Mouse (Mus musculus) G1E (cell line): ENCODE data around the gene Cdkl3. TPM values are rescaled to one million over a fixed set of nuclear protein-coding genes. Genes with fewer than 3 reads are reported as not detected.
"Not testable (repeated sequence)": the region's sequence is repeated elsewhere in the genome, so short reads cannot be mapped to it uniquely, and the experiment has no call there.

Source experiments
- ATAC-seq: 2 replicates; pipeline ENCODE4 v1.8.0; 2016; ENCODE audit warnings: mild to moderate bottlenecking; ENCODE audit not compliant: insufficient number of reproducible peaks, poor library complexity, low FRiP score, severe bottlenecking; ENCODE audit errors: extremely low read depth
- DNase-seq: peaks from one replicate; pipeline ENCODE4 v3.0.0; 2012; ENCODE audit warnings: low spot score
- H3K27me3 ChIP-seq: 2 replicates; pipeline ENCODE4 v1.6.1; 2012; ENCODE audit warnings: mild to moderate bottlenecking, low read length, inconsistent platforms; ENCODE audit not compliant: insufficient read depth
- H3K36me3 ChIP-seq: replicated peaks from 2 replicates; pipeline ENCODE3; 2012; ENCODE audit warnings: mild to moderate bottlenecking, inconsistent platforms
- H3K4me1 ChIP-seq: 2 replicates; pipeline ENCODE4 v1.6.1; 2012; ENCODE audit warnings: low read depth, low read length, inconsistent platforms, mixed read lengths; ENCODE audit not compliant: insufficient read depth
- H3K4me3 ChIP-seq: 2 replicates; pipeline ENCODE4 v1.5.1; 2012; ENCODE audit warnings: low read depth, mild to moderate bottlenecking, inconsistent platforms, low read length, moderate library complexity, mixed read lengths
- H3K9me3 ChIP-seq: replicated peaks from 2 replicates; pipeline ENCODE4 v1.6.1; 2012; ENCODE audit warnings: inconsistent platforms
- CTCF ChIP-seq: IDR thresholded peaks from 2 replicates; pipeline ENCODE4 v1.5.1; 2012; ENCODE audit warnings: low read depth, low read length, inconsistent platforms, mixed read lengths
- GATA1 ChIP-seq: IDR thresholded peaks from 2 replicates; pipeline ENCODE4 v1.6.1; 2012; ENCODE audit warnings: borderline replicate concordance, low read length, inconsistent platforms, mixed read lengths
- GATA2 ChIP-seq: IDR thresholded peaks from 2 replicates; pipeline ENCODE4 v1.6.1; 2012; ENCODE audit warnings: low read depth, low read length, inconsistent platforms, borderline replicate concordance
- POLR2AphosphoS5 ChIP-seq: IDR thresholded peaks from 2 replicates; pipeline ENCODE4 v1.6.1; 2012; ENCODE audit warnings: low read depth, low read length, inconsistent platforms; ENCODE audit not compliant: insufficient replicate concordance
- TAL1 ChIP-seq: conservative IDR thresholded peaks from 2 replicates; pipeline ENCODE4 v1.6.1; 2012; ENCODE audit warnings: low read depth, low read length, inconsistent platforms, mixed read lengths
- polyA plus RNA-seq: library from polyadenylated mRNA; stranded (reverse); fragments of >175 nt; gene quantifications from 2 replicates; pipeline ENCODE4 v1.2.3, GENCODE M21; 2012
- total RNA-seq, 2 experiments: library from RNA; stranded (forward) in 1 of 2; stranded (reverse) in 1 of 2; fragments of 200-1000 nt in 1 of 2; fragments of >200 nt in 1 of 2; fragmentation: Nextera tagmentation in 1 of 2; gene quantifications; 2 replicates each; pipeline ENCODE4 v1.2.3; 2014 to 2017

The Cdkl3 gene
- total and polyA plus RNA-seq, 3 experiments: 0.78 to 12.6 (median 2.5) TPM

- TF ChIP-seq GATA2 (no peak), TAL1 (no peak), CTCF (no peak), POLR2AphosphoS5 (no peak), GATA1 (no peak)
- Histone ChIP-seq H3K9me3 (no peaks in the 10 kb centered on the region), H3K4me1 (peaks cover 58% of the 10 kb centered on the region), H3K36me3 (peaks cover 50% of the 10 kb centered on the region), H3K4me3 (no peak overlapping the region), H3K27me3 (no peaks in the 10 kb centered on the region)
- DNase-seq (no peak), ATAC-seq (no peak)
These were observed 101.5 kb downstream of the Cdkl3 start for GRCm38 (mm10) chr11:52105503-52105902.

DNA sequence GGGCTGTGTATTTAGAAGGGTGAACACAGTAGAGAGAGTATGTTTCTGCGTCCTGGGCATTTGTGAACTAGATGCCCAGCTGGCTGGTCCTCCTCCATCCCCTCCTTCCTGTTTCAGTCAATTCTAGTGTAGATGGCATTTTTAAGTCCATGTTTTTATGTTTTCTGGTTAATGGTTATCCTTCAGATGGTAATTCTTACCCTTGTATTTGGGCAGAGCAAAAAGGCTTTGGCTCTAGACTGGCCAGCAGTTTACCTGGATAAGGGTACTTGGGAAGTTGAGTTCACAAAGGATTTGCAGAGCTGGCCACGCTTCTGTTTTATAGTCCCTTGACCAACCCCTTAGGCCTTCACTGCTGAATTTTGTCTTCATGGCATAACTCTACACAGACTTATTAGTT is 102.0 kb downstream of the Cdkl3 start:
- ATAC-seq (no peak), DNase-seq (no peak)
- Histone ChIP-seq H3K9me3 (no peaks in the 10 kb centered on the region), H3K4me1 (peaks cover 53% of the 10 kb centered on the region), H3K36me3 (peaks cover 47% of the 10 kb centered on the region), H3K27me3 (no peaks in the 10 kb centered on the region), H3K4me3 (no peak overlapping the region)
- no peak for TF ChIP-seq CTCF
- TF ChIP-seq GATA2: no peak
- no peak for TF ChIP-seq GATA1
- no peak for TF ChIP-seq TAL1
- TF ChIP-seq POLR2AphosphoS5: no peak

GRCm38 (mm10) chr11:52106438-52106837 is 102.4 kb downstream of the Cdkl3 start:
- H3K4me1 ChIP-seq: peaks cover 49% of the 10 kb centered on the region
- ATAC-seq (no peak), DNase-seq (no peak)
- TF ChIP-seq POLR2AphosphoS5 (no peak), TAL1 (no peak), GATA2 (no peak), CTCF (no peak), GATA1 (no peak)
- H3K9me3 ChIP-seq: no peaks in the 10 kb centered on the region
- H3K4me3 ChIP-seq: no peak overlapping the region
- H3K27me3 ChIP-seq: no peaks in the 10 kb centered on the region
- peaks cover 43% of the 10 kb centered on the region for H3K36me3 ChIP-seq

- H3K27me3 ChIP-seq: no peaks in the 10 kb centered on the region
- H3K36me3 ChIP-seq: peaks cover 50% of the 10 kb centered on the region
- H3K4me3 ChIP-seq: no peak overlapping the region
- DNase-seq (no peak), ATAC-seq (no peak)
- peaks cover 36% of the 10 kb centered on the region for H3K4me1 ChIP-seq
- TF ChIP-seq CTCF (no peak), TAL1 (no peak), GATA1 (no peak), GATA2 (no peak), POLR2AphosphoS5 (no peak)
- no peaks in the 10 kb centered on the region for H3K9me3 ChIP-seq
These were observed 104.8 kb downstream of the Cdkl3 start for GRCm38 (mm10) chr11:52108796-52109195.

GRCm38 (mm10) chr11:52109421-52109820 is 105.4 kb downstream of the Cdkl3 start:
- Histone ChIP-seq H3K4me1 (peaks cover 33% of the 10 kb centered on the region), H3K27me3 (no peaks in the 10 kb centered on the region), H3K36me3 (peaks cover 53% of the 10 kb centered on the region), H3K9me3 (no peaks in the 10 kb centered on the region), H3K4me3 (no peak overlapping the region)
- no peak for TF ChIP-seq GATA1
- TF ChIP-seq TAL1: no peak
- no peak for TF ChIP-seq POLR2AphosphoS5
- TF ChIP-seq GATA2: no peak
- no peak for DNase-seq
- ATAC-seq: no peak

DNA sequence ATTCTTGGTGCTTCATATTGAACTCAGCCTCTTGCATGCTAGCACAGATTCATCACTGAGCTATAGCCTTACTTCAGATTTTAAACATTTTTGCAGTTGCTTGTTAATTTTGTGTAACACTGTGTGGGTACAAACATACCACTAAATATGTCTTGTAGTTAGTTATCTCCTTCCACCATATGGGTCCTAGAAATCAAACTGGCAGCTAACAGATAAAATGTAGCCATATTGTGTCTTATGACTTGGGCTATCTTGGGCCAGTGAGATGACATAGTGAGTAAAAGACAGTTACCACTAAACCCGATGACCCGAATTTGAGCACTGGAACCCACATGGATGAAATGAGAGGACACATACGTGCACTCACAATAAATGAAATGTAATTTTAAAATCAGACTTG is 111.5 kb downstream of the Cdkl3 start:
- H3K4me3 ChIP-seq: no peak overlapping the region
- no peaks in the 10 kb centered on the region for H3K9me3 ChIP-seq
- H3K36me3 ChIP-seq: peaks cover 85% of the 10 kb centered on the region
- DNase-seq (no peak), ATAC-seq (no peak)
- H3K27me3 ChIP-seq: no peaks in the 10 kb centered on the region
- H3K4me1 ChIP-seq: peaks cover 25% of the 10 kb centered on the region
- 0 out of 2 replicates have a peak, but pooled peaks have one; percentile 15 for TF ChIP-seq TAL1
- TF ChIP-seq GATA1: no peak

- Histone ChIP-seq H3K4me1 (peaks cover 25% of the 10 kb centered on the region), H3K36me3 (peaks cover 86% of the 10 kb centered on the region)
- H3K27me3 ChIP-seq, H3K9me3 ChIP-seq, DNase-seq, H3K4me3 ChIP-seq, ATAC-seq: not testable (repeated sequence)
These were observed 112.1 kb downstream of the Cdkl3 start for GRCm38 (mm10) chr11:52116117-52116516.
